Mouse (Mus musculus) brain, embryonic 18.5 days (tissue): ENCODE data around the gene Dnaja4.
A peak's percentile ranks its signal among the peaks of the same experiment; 100 is the strongest.

Experiments
- DNase-seq: peaks from one replicate; pipeline ENCODE4 v3.0.0-alpha.2; 2012; ENCODE audit warnings: low read depth, low spot score

Gene Dnaja4

DNA sequence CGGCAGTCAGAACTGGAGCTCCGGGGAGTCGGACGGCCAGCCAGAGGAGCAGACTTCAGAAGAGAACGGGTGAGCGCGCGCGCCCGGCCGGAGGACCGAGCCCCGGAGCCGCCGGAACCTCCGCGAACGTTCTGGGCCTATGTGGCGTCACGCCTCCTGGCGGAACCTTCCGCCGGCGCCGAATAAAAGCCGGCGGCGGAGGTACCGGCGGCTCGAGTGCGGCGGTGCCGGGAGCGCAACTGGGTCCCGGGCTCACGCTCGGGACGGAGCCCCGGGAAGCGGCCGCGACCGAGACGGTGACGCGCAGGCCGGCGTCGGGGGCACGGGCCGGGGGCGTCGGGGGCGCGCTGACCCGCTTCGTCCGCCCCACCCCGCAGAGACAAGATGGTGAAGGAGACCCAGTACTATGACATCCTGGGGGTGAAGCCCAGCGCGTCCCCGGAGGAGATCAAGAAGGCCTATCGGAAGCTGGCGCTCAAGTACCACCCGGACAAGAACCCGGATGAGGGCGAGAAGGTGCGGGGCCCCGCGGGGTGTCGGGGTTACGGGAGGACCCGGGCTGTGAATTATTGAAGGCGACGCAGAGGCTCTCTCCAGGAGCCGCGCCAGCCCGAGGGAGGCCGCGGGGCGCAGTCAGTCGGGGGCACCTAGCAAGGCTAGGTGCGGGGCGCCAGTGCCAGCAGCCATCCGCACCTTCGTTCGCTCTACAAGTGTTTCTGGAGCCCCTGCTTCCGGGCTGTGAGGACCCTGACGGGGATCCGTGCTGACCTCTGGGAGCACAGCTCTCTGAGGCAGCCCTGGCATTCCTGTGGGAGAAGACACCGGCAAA lies 886 bp downstream of the Dnaja4 start:
- peak; percentile 56 for DNase-seq

DNA sequence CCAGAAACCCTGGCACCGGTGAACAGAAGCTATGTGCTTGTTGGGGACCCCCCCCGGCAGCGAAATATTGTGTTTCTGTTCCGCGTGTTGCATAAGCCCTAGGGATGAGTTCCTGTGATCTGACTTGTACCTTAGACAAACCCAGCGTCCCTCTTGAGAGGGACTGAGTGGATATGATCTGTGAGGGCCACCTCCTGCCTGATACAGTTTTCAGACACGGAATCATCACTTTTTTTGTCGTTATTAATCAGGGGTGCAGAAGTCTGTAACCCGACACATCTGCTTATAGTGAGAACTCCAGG lies 1.5 kb downstream of the Dnaja4 start:
- DNase-seq: no peak

DNA sequence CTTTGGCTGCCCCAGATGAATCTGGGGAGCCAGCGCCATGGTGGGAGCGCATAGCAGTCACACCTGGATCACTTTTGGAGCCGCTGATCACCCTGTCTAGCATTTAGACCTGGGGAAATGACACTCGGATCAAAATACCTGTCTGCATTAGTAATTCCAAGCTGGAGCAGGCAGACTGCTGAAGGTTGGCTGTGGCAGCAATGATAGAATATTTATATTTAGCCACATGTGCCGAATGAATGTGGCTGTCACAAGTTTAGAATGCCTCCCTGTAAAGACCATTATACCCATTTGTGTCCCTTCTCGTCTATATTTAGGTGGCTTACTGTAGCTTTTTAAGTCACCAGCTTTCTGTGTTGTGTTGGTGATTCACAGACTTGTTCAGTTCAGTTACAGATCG lies 2.1 kb downstream of the Dnaja4 start:
- no peak for DNase-seq

DNA sequence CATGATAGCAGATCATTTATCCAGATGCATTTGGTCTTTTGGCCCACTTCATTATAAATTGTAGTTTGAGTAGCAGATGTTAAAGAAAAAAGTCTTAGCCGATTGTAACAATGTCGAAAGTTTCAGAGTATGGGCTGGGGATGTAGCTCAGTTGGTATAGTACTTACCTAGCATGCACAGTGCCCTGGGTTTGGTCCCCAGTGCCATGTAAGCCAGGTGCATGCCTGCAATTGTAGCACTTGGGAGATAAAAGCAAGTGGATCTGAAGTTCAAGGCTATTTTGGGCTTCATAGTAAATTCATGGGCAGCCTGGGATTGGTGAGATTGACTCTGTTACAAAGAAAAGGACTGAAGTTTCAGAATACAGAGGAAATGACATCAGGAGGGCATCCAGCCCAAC lies 3.9 kb downstream of the Dnaja4 start:
- DNase-seq: no peak

DNA sequence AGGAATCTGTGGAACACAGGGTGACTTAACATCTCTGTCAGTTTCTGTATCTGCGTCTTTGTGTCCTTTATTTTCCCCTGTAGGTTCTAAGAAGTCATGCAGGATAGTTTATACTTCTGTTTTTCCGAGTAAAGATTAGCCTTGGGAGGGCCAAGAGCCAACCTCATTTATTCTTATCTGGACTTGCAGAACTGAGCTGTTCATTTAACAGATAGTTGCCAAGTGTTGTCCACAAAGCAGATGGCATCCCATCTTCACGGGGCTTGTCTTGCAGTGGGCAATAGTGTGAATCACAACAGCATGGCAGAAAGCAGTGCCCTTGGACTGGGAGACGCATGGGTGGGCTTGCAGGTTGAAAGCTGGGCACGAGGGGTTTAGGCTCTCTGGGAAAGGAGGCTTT lies 5.7 kb downstream of the Dnaja4 start:
- DNase-seq: no peak

DNA sequence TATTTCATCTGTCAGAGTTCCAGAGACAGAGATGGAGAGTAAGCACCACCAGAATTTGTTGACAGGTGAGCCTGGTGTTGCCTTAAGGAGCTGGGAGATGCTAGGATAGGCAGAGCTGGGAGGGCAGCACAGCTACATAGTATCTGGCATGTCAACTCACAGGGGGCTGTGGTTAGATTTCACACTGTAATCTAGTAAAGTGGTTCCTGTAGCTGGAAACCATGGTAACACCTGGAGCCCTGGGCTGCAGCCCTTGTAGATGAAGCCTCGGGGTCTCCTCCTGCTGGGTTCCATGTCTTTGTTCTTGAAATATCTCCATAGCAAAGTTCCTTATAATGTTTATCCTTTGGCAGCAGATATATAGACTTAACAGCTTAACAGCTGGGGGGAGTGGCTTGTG lies 6.9 kb downstream of the Dnaja4 start:
- no peak for DNase-seq

DNA sequence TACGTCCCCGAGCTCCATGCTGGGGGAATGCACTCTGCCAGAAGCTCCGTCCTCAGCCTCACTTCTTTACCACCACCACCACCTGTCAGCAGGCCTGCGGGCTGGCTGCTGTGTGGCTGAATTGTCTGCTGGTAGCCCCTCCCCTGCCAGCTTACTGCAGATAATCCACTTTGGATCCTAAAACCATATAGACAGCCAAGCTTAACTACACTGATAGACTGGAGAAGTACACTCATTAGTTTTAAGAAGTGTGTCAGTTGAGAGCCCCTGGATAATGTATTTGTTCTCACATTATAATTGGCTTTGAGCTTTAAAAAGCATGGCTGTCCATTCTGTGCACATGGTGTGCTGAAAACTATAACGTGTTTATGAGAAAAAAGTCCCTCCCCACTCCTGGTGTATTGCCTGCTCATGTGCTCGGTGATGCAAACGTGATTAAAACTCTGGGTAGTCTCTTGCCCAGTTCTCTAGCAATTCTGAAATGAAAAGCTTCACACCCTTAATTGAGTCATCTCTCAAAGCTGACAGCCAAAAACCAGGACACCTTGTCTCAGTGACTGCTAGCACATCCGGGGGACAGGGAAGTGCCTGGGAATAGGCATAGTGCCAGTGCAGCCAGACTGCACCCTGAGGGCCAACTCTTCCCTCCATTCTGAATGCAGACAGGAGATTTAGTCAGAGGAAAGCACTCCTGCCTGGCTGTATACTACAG lies 8.8 kb downstream of the Dnaja4 start:
- no peak for DNase-seq

DNA sequence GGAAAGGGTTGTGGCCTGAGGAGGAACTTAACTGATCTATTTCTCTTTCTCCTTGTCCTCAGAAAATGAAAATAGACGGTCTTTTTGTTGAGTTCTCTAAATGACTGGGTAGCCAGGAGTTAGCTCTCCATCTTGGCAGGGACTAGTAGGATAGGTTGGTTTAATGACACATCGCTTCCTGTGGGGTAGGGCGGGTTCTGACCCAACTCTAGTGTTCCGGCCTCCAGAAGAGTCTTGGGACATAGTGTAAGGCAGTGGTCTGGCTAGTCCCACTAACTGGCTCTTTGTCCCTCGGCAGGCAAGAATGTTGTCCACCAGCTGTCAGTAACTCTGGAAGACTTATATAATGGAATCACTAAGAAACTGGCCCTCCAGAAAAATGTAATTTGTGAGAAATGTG lies 9.4 kb downstream of the Dnaja4 start:
- no peak for DNase-seq

DNA sequence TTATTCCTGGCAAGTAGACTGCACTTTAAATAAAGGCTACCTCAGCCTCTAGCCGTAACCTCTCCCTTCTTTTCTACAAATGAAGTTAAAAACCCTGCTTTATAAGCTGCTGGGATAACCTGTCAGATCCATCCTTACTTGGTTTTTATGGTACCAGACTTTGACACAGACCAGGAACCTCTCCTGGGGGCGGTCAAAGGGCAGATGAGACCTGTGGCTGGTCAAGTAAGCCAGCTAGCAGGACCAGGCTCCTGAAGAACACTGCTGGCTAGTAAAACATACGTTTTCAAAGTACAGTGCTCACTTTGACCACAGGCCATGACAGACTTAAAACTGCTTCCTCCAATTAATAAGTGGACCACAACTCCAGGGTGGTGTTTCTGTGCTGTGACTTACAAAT lies 17.1 kb downstream of the Dnaja4 start:
- DNase-seq: no peak

DNA sequence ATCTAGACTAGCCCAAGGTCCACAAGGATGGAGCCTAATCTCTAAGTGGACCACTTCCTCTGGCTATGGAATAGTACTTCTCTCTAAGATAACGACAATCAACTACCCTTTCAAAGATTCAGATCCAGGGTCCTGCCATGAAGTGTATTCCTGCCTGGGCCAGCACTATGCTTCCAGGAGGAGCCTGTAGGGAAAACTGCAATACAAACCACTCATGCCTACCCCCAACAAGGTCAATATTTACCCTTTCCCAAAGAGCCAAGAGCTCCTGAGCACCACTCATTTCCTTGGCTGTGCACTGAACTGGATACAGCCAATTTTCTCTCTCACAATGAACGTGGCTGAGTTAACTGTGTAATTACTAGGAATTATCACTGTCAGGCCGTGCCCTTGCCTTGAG lies 18.9 kb downstream of the Dnaja4 start:
- DNase-seq: no peak

DNA sequence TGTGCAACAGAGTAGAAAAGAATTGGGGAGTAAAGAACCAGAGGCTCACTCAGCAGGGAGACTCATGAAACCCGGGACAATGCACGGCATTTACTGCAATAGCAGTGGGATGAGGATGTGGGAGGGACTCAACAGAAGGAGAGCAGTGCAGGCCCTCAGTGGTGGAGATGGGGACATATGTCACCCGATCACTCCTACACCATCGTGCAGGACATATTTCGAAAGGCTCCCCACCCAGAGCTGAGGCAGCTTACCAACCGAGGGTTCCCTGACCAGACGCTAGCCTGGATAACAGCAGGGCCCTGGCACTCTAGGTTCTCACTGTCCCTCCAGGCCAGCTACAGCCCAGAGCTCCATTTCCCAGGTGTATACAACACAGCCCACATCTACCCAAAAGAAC lies 23.5 kb downstream of the Dnaja4 start:
- DNase-seq: no peak

DNA sequence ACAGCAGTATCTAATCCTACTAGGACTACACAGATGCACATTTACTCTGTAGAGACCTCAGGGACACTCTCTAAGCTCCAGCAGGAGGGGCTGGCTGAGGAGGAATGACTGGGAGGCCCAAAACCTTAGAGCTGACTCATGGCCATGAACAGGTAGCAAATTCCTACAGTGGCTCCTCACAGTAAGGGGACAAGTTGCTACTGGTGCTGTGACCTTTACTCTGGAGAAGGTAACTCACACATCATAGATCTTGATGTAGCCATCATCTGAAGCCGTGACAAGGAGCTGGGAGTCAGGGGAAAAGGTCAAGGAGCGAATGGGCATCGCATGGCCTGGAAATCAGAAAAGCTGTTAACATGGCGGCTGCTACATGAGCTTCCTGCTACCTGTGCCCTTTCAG lies 23.9 kb downstream of the Dnaja4 start:
- DNase-seq: no peak

DNA sequence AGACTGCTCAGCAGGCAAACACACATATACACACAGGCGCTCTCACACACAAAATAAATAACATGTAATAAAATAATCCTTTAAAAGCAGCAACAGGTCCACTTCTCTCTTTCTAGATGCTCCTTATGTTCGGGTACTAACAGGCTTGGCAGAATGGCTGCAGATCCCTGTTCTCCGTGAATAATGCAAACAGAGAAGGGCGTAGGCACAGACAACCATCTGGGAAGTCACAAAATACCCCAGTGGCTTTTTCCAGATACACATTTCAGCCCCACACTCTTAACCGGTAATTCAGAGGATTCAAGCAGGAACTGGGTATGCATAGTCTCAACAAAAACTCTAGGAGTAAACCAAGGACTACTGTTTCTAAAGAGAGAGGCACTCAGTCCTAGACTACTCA lies 27.6 kb downstream of the Dnaja4 start:
- no peak for DNase-seq

DNA sequence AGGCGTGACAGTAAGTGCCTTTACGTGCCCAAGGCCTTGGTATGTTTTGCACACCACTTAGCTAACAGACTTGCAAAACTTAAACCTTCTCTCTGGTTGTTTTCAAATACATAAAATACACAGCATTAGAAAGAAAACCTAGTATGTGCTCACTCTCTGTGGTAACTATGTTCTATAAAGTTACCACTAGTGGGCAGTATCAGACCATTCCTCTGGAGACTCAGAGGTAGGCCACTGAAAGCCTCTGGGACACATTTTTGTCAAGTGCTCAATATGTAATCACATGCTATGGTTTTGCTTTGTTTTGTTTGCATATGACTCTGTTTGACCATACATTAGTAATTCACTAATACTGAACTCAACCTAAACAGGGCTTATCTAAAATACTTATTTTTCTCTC lies 33.4 kb downstream of the Dnaja4 start:
- DNase-seq: no peak

DNA sequence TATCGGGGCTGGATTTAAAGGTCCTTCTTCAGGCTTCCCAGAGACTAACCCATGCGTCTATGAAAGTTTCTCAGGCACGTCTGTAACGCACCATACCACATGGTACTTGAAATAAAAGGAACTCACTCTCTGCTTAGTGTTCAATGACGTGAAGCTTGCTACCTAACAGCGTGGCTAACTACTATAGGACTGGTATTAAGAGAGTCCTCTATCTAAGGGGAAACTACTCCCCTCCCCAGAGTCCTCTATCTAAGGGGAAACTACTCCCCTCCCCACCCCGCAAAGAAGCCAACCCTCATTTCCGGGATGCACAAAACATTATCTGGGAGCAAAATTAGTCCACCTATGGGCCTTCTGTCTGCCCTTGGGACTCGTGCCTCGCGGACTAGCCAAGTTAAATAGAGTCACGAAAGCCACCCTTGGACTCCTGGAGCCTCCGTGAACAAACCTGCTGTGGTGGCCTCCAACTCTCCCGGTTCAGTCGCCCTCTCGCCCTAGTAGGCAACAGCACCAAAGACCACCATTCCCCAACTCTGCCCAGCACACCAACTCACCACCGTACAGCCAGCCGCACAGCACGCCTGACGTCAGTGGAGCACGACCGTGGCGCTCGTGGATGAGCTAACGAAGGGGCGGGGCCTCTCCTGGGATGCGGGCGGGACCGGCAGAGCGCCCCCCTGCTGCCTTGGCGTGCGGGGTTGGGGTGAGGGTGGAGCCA lies 35.4 kb downstream of the Dnaja4 start, which contains the start of gene Wdr61:
Gene Wdr61, minus strand, starts transcription at position 599 of the 718 bp plus-strand sequence.
- DNase-seq: peak; percentile 85

DNA sequence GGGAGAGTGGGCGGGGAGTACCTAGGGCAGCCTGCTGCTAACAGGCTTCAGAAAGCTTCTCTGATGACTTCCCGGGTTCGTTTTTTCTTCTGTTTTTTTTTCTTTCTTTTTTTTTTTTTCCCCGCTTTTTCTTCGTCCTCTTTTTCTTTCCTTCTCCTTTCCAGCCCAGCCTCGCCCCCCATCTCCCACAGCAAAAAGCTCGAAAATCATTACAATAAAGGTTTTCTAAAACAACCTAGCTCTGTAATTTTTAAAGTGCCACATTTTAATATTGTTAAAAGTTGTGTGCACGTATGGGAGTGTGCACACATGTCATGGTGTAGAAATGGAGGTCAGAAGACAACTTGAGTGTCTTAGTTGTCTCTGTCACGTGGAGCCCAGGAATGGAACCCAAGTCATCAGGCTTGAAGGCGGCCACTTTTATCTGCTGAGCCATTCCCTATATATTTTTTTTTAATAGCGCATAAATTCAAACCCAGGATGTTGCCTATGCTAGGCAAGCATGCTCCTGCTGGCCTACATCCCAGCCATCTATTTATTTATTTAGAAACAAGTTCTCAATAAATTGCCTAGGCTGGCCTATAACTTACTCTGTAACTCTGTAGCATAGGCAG lies 36.1 kb downstream of the Dnaja4 start:
- no peak for DNase-seq

DNA sequence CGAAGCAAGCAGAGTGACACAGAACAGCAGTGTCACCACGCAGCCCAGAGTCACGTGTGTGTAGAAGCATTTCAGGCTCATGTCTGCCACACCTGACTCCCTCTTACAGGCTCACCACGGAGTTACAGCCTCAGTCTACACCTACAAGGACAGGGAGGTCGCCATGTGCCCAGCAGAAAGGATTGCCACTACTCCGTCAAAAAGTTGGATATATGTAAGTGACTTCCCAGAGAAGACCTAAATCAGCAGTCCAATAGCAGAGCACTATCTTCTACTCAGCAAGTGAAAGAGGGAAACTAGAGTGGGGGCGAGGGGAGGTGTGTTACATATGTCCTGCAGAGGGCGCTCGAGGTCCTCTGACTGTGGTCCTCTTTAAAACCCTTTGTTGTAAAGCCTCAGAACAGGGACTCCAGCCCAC lies 37.6 kb downstream of the Dnaja4 start:
- no peak for DNase-seq

DNA sequence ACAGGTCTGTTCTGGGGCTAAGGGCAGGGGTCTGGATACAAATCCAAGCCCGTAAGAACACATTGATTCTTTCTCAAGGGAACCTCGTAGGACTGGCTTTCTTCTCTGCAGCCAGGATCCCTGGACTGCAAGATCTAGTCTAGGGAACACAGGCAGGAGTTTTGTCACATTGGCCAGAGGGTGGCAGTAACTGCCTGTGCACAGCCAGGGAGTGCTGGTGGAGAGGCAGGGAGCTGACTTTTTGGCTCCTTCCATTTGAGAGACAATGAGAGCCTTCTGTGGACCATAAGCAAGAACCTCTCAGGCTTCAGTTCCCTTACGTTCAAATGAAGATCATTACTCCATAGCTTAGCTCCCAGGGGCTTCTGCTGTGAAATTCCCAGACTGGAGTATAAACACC lies 39.7 kb downstream of the Dnaja4 start:
- DNase-seq: peak; percentile 26

DNA sequence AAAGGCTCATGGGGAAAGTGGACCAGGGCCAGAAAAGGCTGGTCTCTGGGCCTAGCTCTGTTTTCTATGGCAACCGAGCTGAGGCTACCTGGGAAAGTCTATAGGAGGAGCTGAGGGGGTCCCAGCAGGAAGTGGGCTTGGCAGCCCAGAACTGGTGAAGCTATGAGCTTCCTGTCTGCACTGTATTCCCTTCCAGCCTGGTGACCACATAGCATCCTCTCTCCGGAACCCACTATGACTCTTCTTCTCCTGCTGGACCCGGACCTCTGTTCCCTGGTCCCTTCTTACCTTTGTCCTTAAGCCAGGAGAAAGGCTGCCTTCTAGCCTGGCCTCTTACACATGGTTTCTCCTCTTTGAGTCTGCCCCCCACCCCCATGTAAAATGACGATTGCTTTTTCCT lies 45.2 kb downstream of the Dnaja4 start:
- DNase-seq: no peak

DNA sequence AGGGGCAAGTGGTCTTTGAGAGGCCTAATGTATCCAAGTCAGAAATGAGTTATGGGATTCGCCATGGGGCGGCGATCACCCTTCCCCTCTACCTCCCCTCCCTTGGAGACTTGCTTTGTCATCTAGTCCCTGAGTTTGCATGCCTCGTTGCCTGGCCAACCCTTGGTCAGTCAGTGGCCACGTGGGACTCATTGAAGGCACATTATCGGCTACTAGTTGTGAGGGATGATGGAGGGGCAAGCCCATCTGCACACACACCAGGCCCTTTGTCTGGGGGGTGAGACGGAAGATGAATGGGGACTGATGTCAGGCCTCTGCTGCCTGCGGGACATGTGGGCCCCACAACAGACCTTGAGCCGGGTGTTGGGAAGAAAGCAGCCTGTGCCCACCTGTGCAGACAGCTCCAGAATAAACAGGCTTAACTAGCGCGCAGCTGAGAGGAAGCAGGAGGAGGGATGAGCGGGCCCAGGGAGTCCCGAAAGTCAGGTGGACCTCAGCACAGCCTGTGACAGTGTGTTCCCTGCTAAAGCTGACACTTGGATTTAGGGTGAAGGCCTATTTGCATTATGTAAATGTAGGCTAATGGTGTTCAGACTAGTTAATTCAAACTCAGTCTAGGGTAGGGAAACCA lies 47.2 kb downstream of the Dnaja4 start:
- no peak for DNase-seq

DNA sequence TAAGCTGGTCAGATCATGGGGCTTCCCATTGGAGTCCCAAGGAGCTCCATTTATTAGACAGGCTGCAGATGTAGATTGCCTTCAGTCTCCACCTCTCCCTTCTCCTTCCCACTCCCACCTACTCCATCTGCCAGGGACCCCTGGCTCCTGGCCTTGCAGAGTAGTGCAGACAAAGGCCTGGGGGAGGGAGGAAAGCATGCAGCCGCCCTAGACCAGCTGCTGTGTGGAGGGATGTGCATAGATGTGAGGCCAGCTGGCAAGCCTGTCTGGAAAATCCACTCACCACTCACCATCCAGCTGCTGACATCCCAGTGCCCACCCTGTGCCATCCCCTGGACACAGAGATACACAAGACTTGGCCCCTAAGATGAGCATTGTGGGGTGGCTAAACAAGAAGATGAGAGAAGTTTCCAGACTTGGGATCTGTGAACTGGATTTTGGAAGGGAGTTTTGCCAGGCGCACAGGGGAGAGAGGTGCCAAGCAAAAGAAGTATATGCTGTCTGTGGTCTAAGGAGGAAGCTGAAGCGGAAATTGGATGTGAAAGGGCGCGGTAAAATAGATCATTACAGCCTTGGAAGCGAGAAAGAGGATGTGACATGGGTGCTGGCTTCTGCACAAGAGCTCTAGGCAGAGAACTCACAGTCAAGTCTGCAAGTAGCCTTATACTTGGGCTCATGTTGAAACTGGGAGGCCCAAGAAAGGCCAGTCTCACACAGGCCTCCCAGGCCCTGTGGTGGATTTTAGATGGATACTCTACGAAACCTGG lies 51.7 kb downstream of the Dnaja4 start:
- DNase-seq: no peak
